Mouse (Mus musculus): ENCODE data around the gene Hspb7. TPM values are rescaled to one million over a fixed set of nuclear protein-coding genes. Genes with fewer than 3 reads are reported as not detected.

Gene Hspb7
- total and polyA plus RNA-seq, 2 experiments: 0.02 to 0.09 TPM

GRCm38 (mm10) chr4:141433191-141433590, 12.6 kb downstream of the Hspb7 start:
- Histone ChIP-seq H3K79me2 (ENCODE audit: control insufficient read depth, insufficient read depth, low read length) (no peaks in the 10 kb centered on the region), H3K27ac (replicated peaks; ENCODE audit: insufficient read depth, low read depth, low read length) (no peak overlapping the region), H3K27me3 (ENCODE audit: control insufficient read depth, insufficient read depth, low read length) (no peaks in the 10 kb centered on the region), H3K4me1 (ENCODE audit: control insufficient read depth, insufficient read depth, low read length) (no peaks in the 10 kb centered on the region), H3K4me3 (ENCODE audit: insufficient read depth, low read depth, low read length) (no peak overlapping the region), H3K9ac (ENCODE audit: low read depth, low read length) (no peak overlapping the region), H3K36me3 (ENCODE audit: control insufficient read depth, insufficient read depth, low read length) (no peaks in the 10 kb centered on the region)
- 83% methylated on average over 18 of the region's 18 CpGs for WGBS
- DNase-seq (ENCODE audit: extremely low read depth, low read depth, low spot score): no peak
- no peak for TF ChIP-seq POLR2A (IDR thresholded peaks at IDR 0.05; ENCODE audit: extremely low read depth, insufficient read depth, low read length)
- no peak for TF ChIP-seq CTCF (IDR thresholded peaks at IDR 0.05; ENCODE audit: low read depth, low read length)

- Histone ChIP-seq H3K9ac (ENCODE audit: low read depth, low read length) (no peak within 1 kb of the TSS), H3K4me3 (ENCODE audit: insufficient read depth, low read depth, low read length) (no peak within 1 kb of the TSS), H3K36me3 (ENCODE audit: control insufficient read depth, insufficient read depth, low read length) (no peaks in the 10 kb centered on the region), H3K27me3 (ENCODE audit: control insufficient read depth, insufficient read depth, low read length) (no peaks in the 10 kb centered on the region), H3K4me1 (ENCODE audit: control insufficient read depth, insufficient read depth, low read length) (no peaks in the 10 kb centered on the region), H3K79me2 (ENCODE audit: control insufficient read depth, insufficient read depth, low read length) (no peaks in the 10 kb centered on the region), H3K27ac (replicated peaks; ENCODE audit: insufficient read depth, low read depth, low read length) (no peak within 1 kb of the TSS)
- TF ChIP-seq POLR2A (IDR thresholded peaks at IDR 0.05; ENCODE audit: extremely low read depth, insufficient read depth, low read length) (no peak), CTCF (IDR thresholded peaks at IDR 0.05; ENCODE audit: low read depth, low read length) (no peak)
- no peak for DNase-seq (ENCODE audit: extremely low read depth, low read depth, low spot score)
- 100% methylated on average over 1 of the region's 1 CpGs for WGBS
These were observed 15.4 kb downstream of the Hspb7 start, which contains the start of gene Srarp for GRCm38 (mm10) chr4:141435974-141436373. Gene Srarp (minus strand): TSS chr4:141436105.

GRCm38 (mm10) chr4:141439083-141439803, 18.7 kb downstream of the Hspb7 start:
- H3K27me3 ChIP-seq (ENCODE audit: control insufficient read depth, insufficient read depth, low read length): no peaks in the 10 kb centered on the region
- no peaks in the 10 kb centered on the region for H3K36me3 ChIP-seq (ENCODE audit: control insufficient read depth, insufficient read depth, low read length)
- 83% methylated on average over 12 of the region's 12 CpGs for WGBS
- H3K4me3 ChIP-seq (ENCODE audit: insufficient read depth, low read depth, low read length): no peak overlapping the region
- TF ChIP-seq POLR2A (IDR thresholded peaks at IDR 0.05; ENCODE audit: extremely low read depth, insufficient read depth, low read length) (no peak), CTCF (IDR thresholded peaks at IDR 0.05; ENCODE audit: low read depth, low read length) (no peak)
- no peaks in the 10 kb centered on the region for H3K4me1 ChIP-seq (ENCODE audit: control insufficient read depth, insufficient read depth, low read length)
- no peak overlapping the region for H3K9ac ChIP-seq (ENCODE audit: low read depth, low read length)
- no peaks in the 10 kb centered on the region for H3K79me2 ChIP-seq (ENCODE audit: control insufficient read depth, insufficient read depth, low read length)
- no peak overlapping the region for H3K27ac ChIP-seq (replicated peaks; ENCODE audit: insufficient read depth, low read depth, low read length)
- DNase-seq (ENCODE audit: extremely low read depth, low read depth, low spot score): no peak

- peak; percentile 13 for DNase-seq (ENCODE audit: extremely low read depth, low read depth, low spot score)
- TF ChIP-seq POLR2A (IDR thresholded peaks at IDR 0.05; ENCODE audit: extremely low read depth, insufficient read depth, low read length): no peak
- no peak for TF ChIP-seq CTCF (IDR thresholded peaks at IDR 0.05; ENCODE audit: low read depth, low read length)
- no peak overlapping the region for H3K4me3 ChIP-seq (ENCODE audit: insufficient read depth, low read depth, low read length)
- peaks cover 6% of the 10 kb centered on the region for H3K4me1 ChIP-seq (ENCODE audit: control insufficient read depth, insufficient read depth, low read length)
- no peak overlapping the region for H3K9ac ChIP-seq (ENCODE audit: low read depth, low read length)
- no peak overlapping the region for H3K27ac ChIP-seq (replicated peaks; ENCODE audit: insufficient read depth, low read depth, low read length)
- peaks cover 11% of the 10 kb centered on the region; the same call in 1 of the 2 replicates for H3K79me2 ChIP-seq (ENCODE audit: control insufficient read depth, insufficient read depth, low read length)
- H3K27me3 ChIP-seq (ENCODE audit: control insufficient read depth, insufficient read depth, low read length): no peaks in the 10 kb centered on the region
- H3K36me3 ChIP-seq (ENCODE audit: control insufficient read depth, insufficient read depth, low read length): no peaks in the 10 kb centered on the region
These were observed 20.3 kb downstream of the Hspb7 start for GRCm38 (mm10) chr4:141440877-141441276.

- no peak for TF ChIP-seq POLR2A (IDR thresholded peaks at IDR 0.05; ENCODE audit: extremely low read depth, insufficient read depth, low read length)
- TF ChIP-seq CTCF (IDR thresholded peaks at IDR 0.05; ENCODE audit: low read depth, low read length): no peak
- DNase-seq (ENCODE audit: extremely low read depth, low read depth, low spot score): no peak
- peak overlapping the region; percentile 89 for H3K4me3 ChIP-seq (ENCODE audit: insufficient read depth, low read depth, low read length)
- H3K36me3 ChIP-seq (ENCODE audit: control insufficient read depth, insufficient read depth, low read length): no peaks in the 10 kb centered on the region
- H3K27me3 ChIP-seq (ENCODE audit: control insufficient read depth, insufficient read depth, low read length): no peaks in the 10 kb centered on the region
- 27% methylated on average over 11 of the region's 11 CpGs for WGBS
- peaks cover 19% of the 10 kb centered on the region; the same call in 1 of the 2 replicates for H3K79me2 ChIP-seq (ENCODE audit: control insufficient read depth, insufficient read depth, low read length)
- peak overlapping the region; percentile 3; the same call in 1 of the 2 replicates for H3K27ac ChIP-seq (replicated peaks; ENCODE audit: insufficient read depth, low read depth, low read length)
- H3K4me1 ChIP-seq (ENCODE audit: control insufficient read depth, insufficient read depth, low read length): peaks cover 6% of the 10 kb centered on the region
- peak overlapping the region; percentile 35 for H3K9ac ChIP-seq (ENCODE audit: low read depth, low read length)
These were observed 23.3 kb downstream of the Hspb7 start for GRCm38 (mm10) chr4:141443641-141444429.
